Mouse (Mus musculus) layer of hippocampus, postnatal 14 days (tissue): Measurements from ENCODE around the gene Fgfrl1. TPM values are rescaled to one million over a fixed set of nuclear protein-coding genes. Genes with fewer than 3 reads are reported as not detected.

Experiments used
- DNase-seq, 2 experiments: peaks; one replicate each; pipeline ENCODE4 v3.0.0; 2021 to 2022; ENCODE audit warnings: low spot score in 2 of 2, mixed read lengths in 1 of 2
- total RNA-seq, 2 experiments: library from RNA; stranded (reverse); gene quantifications; 2 replicates each; pipeline ENCODE4 v1.2.3; 2021

Gene Fgfrl1
- total RNA-seq, 2 experiments from 2014 or later: 17.9 to 19.8 TPM

DNA sequence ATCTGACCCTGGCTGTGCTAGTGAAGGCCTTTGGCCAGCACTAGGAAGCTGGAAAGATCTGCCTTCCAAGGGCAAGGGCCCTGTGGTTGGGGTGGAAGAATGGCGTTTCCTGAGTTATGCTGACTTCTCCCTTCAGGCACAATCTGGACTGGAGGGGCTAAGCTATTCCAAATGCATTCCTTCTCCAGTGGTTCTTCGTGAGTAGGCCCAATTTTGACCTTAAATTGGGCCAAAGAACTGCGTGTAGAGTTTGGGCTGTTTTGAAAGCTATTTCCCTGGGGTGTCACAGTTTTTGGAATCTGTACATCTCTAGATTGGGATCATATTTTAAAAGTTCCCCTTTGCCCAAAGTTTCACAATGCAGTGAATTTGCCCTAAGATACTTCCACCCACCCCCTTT is 4.4 kb downstream of the Fgfrl1 start:
- no peak for DNase-seq

GRCm38 (mm10) chr5:108697341-108697753 is 5.2 kb downstream of the Fgfrl1 start:
- DNase-seq: peak; percentile 57 to 84

GRCm38 (mm10) chr5:108700346-108700745 is 8.2 kb downstream of the Fgfrl1 start:
- DNase-seq: no peak

DNA sequence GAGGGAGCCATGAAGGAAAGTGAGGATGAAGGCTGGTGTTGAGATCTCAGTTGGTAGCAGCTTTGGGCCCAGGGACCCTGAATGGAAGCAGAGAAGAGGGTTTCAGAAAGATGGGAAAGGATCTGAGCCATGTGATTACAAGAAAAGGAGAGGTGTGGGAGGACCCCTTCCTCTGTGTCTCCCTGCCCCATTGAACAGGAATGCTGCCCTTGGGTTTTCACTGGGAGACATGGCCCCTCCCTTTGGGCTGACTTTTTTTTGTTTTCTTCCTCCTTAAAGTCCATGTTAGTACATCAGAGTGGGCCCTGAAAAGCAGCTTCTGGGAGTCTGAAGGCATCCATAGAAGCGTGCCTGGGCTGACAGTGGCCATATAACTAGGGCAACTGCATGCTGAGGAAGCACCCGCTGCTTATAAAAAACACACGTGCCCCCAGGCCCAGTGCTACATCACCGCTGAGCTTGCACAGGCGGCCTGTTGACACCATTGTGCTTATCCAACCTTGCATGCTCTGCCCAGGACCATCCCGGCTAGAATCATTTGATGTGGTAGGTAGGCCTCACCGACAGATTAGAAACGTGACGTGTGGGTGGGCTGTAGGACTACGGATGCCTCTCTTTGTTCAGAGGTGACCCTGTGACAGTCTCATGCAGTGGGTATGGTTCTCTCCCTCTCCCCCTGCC is 9.3 kb downstream of the Fgfrl1 start:
- DNase-seq: no peak

DNA sequence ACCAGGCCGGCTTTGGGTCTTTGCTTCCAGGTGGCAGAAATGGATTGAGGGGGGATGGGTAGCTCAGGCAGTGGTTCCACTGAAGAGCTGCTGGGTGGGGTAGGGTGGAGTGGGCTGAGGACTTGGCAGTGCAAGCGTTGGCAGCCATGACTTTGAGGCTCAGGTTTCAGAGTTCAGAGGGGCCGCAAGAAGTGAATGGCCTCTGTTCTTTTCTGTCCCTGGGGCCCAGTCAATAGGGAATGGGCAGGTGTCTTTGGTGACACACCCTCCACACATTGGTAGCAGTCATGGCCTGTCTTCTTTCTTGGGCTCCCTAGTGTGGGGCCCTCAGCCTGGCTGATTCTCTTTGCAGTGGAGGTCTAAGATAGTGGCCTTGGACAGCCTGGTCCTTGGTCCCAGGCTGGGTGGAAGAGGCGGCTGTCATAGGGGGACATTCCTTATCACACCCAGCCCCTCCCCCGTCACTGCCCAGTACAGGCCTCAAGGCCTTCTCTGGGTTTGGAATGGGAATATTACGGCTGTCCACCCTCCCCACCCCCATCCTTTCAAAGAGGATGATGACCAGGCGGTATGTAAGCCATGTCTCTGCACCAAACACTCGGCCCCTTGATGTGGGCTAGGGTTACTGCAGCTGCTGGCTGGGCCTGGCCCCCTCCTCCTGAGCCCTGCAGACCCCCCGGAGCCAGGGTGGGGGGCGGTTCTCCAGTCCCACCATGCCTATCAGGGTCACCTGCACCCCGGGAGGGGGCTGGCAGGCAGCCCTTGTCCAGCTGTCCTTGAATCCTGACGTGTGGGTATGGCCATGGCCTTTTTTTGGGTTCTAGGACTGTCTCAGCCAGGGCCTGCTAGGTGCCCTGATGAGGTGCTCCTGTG is 11.8 kb downstream of the Fgfrl1 start:
- no peak for DNase-seq

DNA sequence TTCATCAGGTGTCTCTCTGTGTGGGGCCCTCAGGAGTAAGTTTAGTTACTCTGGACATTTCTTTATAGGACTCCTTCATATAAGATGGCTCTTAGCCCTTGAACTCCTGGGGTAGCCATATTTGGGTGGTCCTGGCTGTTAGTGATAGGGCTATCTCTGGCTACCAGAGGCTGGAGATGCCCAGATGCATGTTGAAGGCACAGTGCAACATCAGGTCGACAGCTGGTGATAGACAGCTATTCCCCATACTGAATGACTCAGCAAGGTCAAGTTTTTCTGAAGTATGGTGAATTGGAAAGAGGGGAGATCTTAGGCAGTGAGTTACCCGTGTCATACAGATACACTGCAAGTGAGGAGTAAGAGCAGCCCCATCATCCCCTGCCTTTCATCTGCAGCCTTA is 15.6 kb downstream of the Fgfrl1 start:
- no peak for DNase-seq

GRCm38 (mm10) chr5:108708419-108708818 is 16.2 kb downstream of the Fgfrl1 start:
- no peak for DNase-seq

- no peak for DNase-seq
Observed at GRCm38 (mm10) chr5:108708981-108709731, 17.0 kb downstream of the Fgfrl1 start.

GRCm38 (mm10) chr5:108711968-108712367 is 19.8 kb downstream of the Fgfrl1 start:
- DNase-seq: no peak

- DNase-seq: no peak
Observed at GRCm38 (mm10) chr5:108713096-108713495, 20.9 kb downstream of the Fgfrl1 start.

DNA sequence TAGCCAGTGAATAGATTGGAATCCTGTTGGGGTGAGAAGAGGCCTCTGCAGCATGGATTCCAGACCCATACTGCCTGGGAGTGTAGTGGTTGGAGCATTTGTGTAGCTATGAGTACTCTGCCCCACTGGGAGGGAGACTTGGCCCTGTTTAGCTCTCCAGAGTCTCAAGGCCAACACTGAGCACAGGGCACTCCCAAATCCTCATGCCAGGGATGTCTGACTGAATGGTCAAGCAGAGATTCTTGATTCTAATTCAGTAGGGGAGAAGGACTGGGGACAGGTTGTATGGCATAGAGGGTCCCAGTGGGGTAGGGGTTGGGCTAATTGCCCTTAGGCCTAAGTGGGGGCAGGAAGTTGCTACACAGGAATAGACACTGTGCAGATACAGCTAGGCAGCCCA is 21.5 kb downstream of the Fgfrl1 start:
- DNase-seq: no peak

DNA sequence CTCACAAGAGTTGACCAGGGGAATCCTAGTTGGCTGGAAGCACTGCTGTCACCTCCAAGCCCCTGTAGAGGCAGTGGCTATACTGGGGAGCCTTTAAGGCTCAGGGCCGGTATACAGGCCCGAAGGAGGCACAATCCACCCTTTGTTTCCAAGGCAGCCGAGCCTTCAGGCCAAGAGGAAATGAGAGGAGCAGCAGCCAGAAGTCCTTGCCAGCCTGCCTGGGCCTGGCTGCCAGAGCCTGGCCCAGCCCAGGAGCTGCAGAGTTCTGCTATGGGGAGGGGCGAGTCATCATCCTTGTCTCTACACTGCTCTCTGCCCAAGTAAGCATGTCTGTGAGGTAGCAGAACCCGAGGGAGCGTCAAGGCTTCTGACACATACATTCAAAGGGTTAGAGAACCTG is 22.0 kb downstream of the Fgfrl1 start:
- DNase-seq: peak in 1 of 2 experiments; percentile 74

DNA sequence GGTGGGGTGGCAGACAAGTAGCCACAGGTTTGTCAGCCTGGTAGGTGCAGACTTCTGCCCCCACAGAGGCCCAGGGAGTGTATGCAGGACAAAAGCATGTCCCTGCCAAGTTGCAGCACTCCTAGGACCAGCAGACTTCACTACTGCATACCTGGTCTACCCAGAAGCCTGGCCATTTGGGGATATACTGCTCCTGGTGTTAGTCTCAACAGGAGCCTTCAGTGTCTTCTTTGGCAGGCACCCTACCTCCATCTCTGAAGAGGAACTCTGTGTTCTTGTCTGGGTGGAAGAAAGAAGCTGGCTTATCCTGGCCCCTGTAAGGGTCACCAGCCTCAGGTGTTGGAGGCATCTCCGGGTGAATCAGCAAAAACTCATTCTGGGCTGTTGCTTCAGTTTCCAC is 23.8 kb downstream of the Fgfrl1 start:
- no peak for DNase-seq

- peak in 1 of 2 experiments; percentile 42 for DNase-seq
Observed at GRCm38 (mm10) chr5:108718051-108718450, 25.9 kb downstream of the Fgfrl1 start.

DNA sequence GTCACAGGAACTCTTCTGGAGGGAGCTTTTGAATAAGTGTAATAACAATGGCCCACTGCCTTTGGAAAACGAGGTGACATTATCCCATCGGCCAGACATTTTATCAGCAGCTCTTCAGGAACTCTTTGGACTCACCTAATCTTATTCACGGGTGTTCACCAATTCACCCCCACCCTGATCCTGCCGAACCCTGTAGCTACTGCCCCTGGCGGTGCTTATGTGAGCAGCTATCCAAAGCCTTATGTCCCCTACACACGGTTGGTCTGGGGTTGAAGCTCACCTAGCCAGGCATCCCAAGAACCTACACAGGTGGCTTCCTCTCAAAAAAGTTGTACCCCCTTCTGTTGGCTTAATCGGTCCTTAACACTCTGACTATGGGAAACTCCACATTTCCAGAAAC is 27.6 kb downstream of the Fgfrl1 start:
- DNase-seq: no peak

- DNase-seq: no peak
Observed at GRCm38 (mm10) chr5:108724006-108724405, 31.8 kb downstream of the Fgfrl1 start.

- peak; percentile 65 to 85 for DNase-seq
Observed at GRCm38 (mm10) chr5:108726557-108727248, 34.5 kb downstream of the Fgfrl1 start.

- no peak for DNase-seq
Observed at GRCm38 (mm10) chr5:108727425-108727824, 35.2 kb downstream of the Fgfrl1 start.

DNA sequence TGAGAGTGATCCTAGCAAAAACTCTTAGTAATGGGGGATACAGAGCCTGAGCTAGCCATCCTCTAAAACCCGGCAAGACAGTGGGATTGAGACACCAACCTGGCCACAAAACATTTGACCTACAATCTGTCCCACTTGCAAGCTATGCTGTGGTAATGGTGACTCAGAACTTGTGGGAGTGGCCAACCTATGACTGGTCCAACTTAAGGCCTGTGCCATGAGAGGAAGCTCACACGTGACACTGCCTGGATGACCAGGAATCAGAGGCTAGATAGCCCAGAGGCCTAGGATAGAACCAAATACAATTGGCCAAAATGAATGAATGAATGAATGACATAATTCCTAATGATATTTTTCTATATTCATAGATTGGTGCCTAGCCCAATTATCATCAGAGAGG is 49.7 kb downstream of the Fgfrl1 start:
- no peak for DNase-seq

- DNase-seq: no peak
Observed at GRCm38 (mm10) chr5:108742596-108742995, 50.4 kb downstream of the Fgfrl1 start.

DNA sequence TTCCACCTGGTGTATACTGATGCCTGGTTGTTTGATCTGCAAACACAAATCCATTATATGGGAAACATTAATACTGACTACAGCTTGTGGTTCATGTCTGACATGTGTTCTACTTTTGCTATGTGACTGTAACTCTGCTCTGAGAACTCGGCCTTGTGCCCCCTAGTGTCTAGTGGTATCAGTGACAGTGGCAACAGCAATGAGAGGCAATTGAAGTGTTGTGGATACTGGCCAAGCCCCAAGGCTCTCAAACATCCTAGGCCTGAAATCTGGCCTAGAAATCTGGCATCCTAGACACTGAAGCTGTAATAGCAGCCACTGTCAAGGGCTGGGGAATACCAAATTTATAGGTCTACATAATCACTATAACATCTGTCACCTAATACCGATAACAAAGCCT is 51.7 kb downstream of the Fgfrl1 start:
- no peak for DNase-seq
